Mouse (Mus musculus) neural tube, embryonic 11.5 days (tissue): Measurements from ENCODE around the gene Olfr628. TPM values are rescaled to one million over a fixed set of nuclear protein-coding genes. Genes with fewer than 3 reads are reported as not detected.
"Not testable (repeated sequence)": the region's sequence is repeated elsewhere in the genome, so short reads cannot be mapped to it uniquely, and the experiment has no call there.

Experiments
- ATAC-seq: fragments of 200-750 bp; cut with Nextera tagmentation; 2 replicates; pipeline ENCODE4 v1.8.0; 2017; ENCODE audit warnings: moderate number of reproducible peaks, mild to moderate bottlenecking, moderate TSS enrichment, moderate library complexity; ENCODE audit not compliant: insufficient read depth, low FRiP score, low TSS enrichment
- DNase-seq: peaks from one replicate; pipeline ENCODE4 v3.0.0-alpha.2; 2015; ENCODE audit warnings: low spot score
- H3K27ac ChIP-seq: fragments of 300-500 bp; sonication (generic); 2 replicates; pipeline ENCODE4 v1.5.1; 2014; ENCODE audit warnings: low read depth, mild to moderate bottlenecking, low read length
- H3K27me3 ChIP-seq: fragments of 300-500 bp; sonication (generic); 2 replicates; pipeline ENCODE4 v1.6.1; 2014; ENCODE audit warnings: mild to moderate bottlenecking, low read length, mixed read lengths; ENCODE audit not compliant: control insufficient read depth, insufficient read depth
- H3K36me3 ChIP-seq: fragments of 300-500 bp; sonication (generic); 2 replicates; pipeline ENCODE4 v1.6.1; 2014; ENCODE audit warnings: mild to moderate bottlenecking, low read length, moderate library complexity, mixed read lengths; ENCODE audit not compliant: control insufficient read depth, insufficient read depth
- H3K4me1 ChIP-seq: fragments of 300-500 bp; sonication (generic); 2 replicates; pipeline ENCODE4 v1.6.1; 2014; ENCODE audit warnings: low read length, mixed read lengths; ENCODE audit not compliant: control insufficient read depth, insufficient read depth
- H3K4me2 ChIP-seq: fragments of 300-500 bp; sonication (generic); 2 replicates; pipeline ENCODE4 v1.6.1; 2014; ENCODE audit warnings: low read depth, mild to moderate bottlenecking, moderate library complexity
- H3K4me3 ChIP-seq: fragments of 300-500 bp; sonication (generic); 2 replicates; pipeline ENCODE4 v1.5.1; 2014; ENCODE audit warnings: low read depth, low read length
- H3K9ac ChIP-seq: fragments of 300-500 bp; sonication (generic); 2 replicates; pipeline ENCODE4 v1.6.1; 2014; ENCODE audit warnings: mild to moderate bottlenecking, low read length
- H3K9me3 ChIP-seq: fragments of 300-500 bp; sonication (generic); 2 replicates; pipeline ENCODE4 v1.6.1; 2016; ENCODE audit warnings: low read length; ENCODE audit not compliant: control insufficient read depth
- WGBS: fragments of 180-500 bp; shearing (Covaris S2); extraction: QIAGEN DNeasy Blood & Tissue Kit; methylation state at CpG from one replicate; pipeline ENCODE4 v1.1.7; 2014; 5-methylcytosine and 5-hydroxymethylcytosine counted together
- polyA plus RNA-seq: library from polyadenylated mRNA; unstranded; fragments of >200 nt; fragmentation: Nextera tagmentation; extraction: Ambion mirVana; gene quantifications from 2 replicates; pipeline ENCODE4 v1.2.1, GENCODE M21; 2014

The Olfr628 gene
- polyA plus RNA-seq, 1 experiment from 2014 or later = not detected

- H3K27me3 ChIP-seq, H3K4me1 ChIP-seq, DNase-seq, H3K36me3 ChIP-seq, H3K4me3 ChIP-seq, H3K27ac ChIP-seq, ATAC-seq, H3K9me3 ChIP-seq, H3K4me2 ChIP-seq, H3K9ac ChIP-seq: not testable (repeated sequence)
- WGBS = 91% methylated on average over 6 of the region's 6 CpGs
These were observed 37.5 kb downstream of the Olfr628 start for GRCm38 (mm10) chr7:103767687-103768086.

GRCm38 (mm10) chr7:103771494-103771893, 41.3 kb downstream of the Olfr628 start, which contains the start of gene Olfr69:
Olfr69 (minus strand) TSS chr7:103771594.
- 81% methylated on average over 2 of the region's 2 CpGs for WGBS
- Histone ChIP-seq H3K36me3 (no peaks in the 10 kb centered on the region), H3K4me1 (no peaks in the 10 kb centered on the region), H3K4me2 (no peak within 1 kb of the TSS), H3K4me3 (no peak within 1 kb of the TSS), H3K9ac (no peak within 1 kb of the TSS), H3K9me3 (no peaks in the 10 kb centered on the region), H3K27me3 (no peaks in the 10 kb centered on the region), H3K27ac (no peak within 1 kb of the TSS)
- ATAC-seq = no peak
- no peak for DNase-seq

- H3K4me1 ChIP-seq, H3K4me3 ChIP-seq, H3K27me3 ChIP-seq, H3K9me3 ChIP-seq, ATAC-seq, H3K9ac ChIP-seq, DNase-seq, H3K27ac ChIP-seq, H3K4me2 ChIP-seq, H3K36me3 ChIP-seq: not testable (repeated sequence)
- 91% methylated on average over 2 of the region's 4 CpGs for WGBS
These were observed 47.5 kb downstream of the Olfr628 start for GRCm38 (mm10) chr7:103777652-103778051.

- ATAC-seq (no peak), DNase-seq (no peak)
- Histone ChIP-seq H3K4me1 (no peaks in the 10 kb centered on the region), H3K9ac (no peak within 1 kb of the TSS), H3K27ac (no peak within 1 kb of the TSS), H3K36me3 (no peaks in the 10 kb centered on the region), H3K9me3 (no peaks in the 10 kb centered on the region), H3K27me3 (no peaks in the 10 kb centered on the region), H3K4me2 (no peak within 1 kb of the TSS), H3K4me3 (no peak within 1 kb of the TSS)
- 76% methylated on average over 3 of the region's 3 CpGs for WGBS
These were observed 49.4 kb downstream of the Olfr628 start, which contains the start of gene Olfr68 for GRCm38 (mm10) chr7:103779598-103779997. Olfr68 (minus strand) TSS chr7:103779698.

Other genes starting within 250 kb of the Olfr628 start
- not detected in 2 replicates for gene Olfr609, start 232.3 kb upstream of the Olfr628 start, polyA plus RNA-seq
- gene Olfr610, start 218.3 kb upstream of the Olfr628 start, polyA plus RNA-seq = not detected in 2 replicates
- not detected in 2 replicates for gene Olfr611, start 209.5 kb upstream of the Olfr628 start, polyA plus RNA-seq
- not detected in 2 replicates for gene Olfr612, start 187.7 kb upstream of the Olfr628 start, polyA plus RNA-seq
- not detected in 2 replicates for gene Olfr613, start 182.3 kb upstream of the Olfr628 start, polyA plus RNA-seq
- gene Olfr615, start 174.3 kb upstream of the Olfr628 start, polyA plus RNA-seq = not detected in 2 replicates
- gene Olfr616, start 161.2 kb upstream of the Olfr628 start, polyA plus RNA-seq = not detected in 2 replicates
- not detected in 2 replicates for gene Olfr617, start 157.3 kb upstream of the Olfr628 start, polyA plus RNA-seq
- gene Olfr618, start 140.3 kb upstream of the Olfr628 start, polyA plus RNA-seq = not detected in 2 replicates
- gene Olfr619, start 129.8 kb upstream of the Olfr628 start, polyA plus RNA-seq = not detected in 2 replicates
- not detected in 2 replicates for gene Olfr620, start 117.8 kb upstream of the Olfr628 start, polyA plus RNA-seq
- not detected in 2 replicates for gene Olfr622, start 87.7 kb upstream of the Olfr628 start, polyA plus RNA-seq
- not detected in 2 replicates for gene Olfr623, start 66.7 kb upstream of the Olfr628 start, polyA plus RNA-seq
- gene Olfr624, start 59.2 kb upstream of the Olfr628 start, polyA plus RNA-seq = 0.04 TPM in 2 replicates
- not detected in 2 replicates for gene Olfr625-ps1, start 47.7 kb upstream of the Olfr628 start, polyA plus RNA-seq
- gene Olfr243, start 15.7 kb upstream of the Olfr628 start, polyA plus RNA-seq = not detected in 2 replicates
- not detected in 2 replicates for gene Olfr629, start 14.6 kb downstream of the Olfr628 start, polyA plus RNA-seq
- gene Olfr630, start 27.0 kb downstream of the Olfr628 start, polyA plus RNA-seq = not detected in 2 replicates
- gene Olfr69, start 41.2 kb downstream of the Olfr628 start, polyA plus RNA-seq = not detected in 2 replicates
- not detected in 2 replicates for gene Olfr68, start 49.3 kb downstream of the Olfr628 start, polyA plus RNA-seq
- gene Olfr67, start 61.4 kb downstream of the Olfr628 start, polyA plus RNA-seq = not detected in 2 replicates
- 601 and 630 TPM in 2 replicates for gene Hbb-bt, start 83.6 kb downstream of the Olfr628 start, polyA plus RNA-seq
- gene Hbb-bs, start 97.7 kb downstream of the Olfr628 start, polyA plus RNA-seq = 191 and 252 TPM in 2 replicates
- gene Hbb-bh2, start 110.1 kb downstream of the Olfr628 start, polyA plus RNA-seq = not detected in 2 replicates
- gene Hbb-bh1, start 112.8 kb downstream of the Olfr628 start, polyA plus RNA-seq = 2,034 and 2,085 TPM in 2 replicates
- gene Hbb-y, start 122.8 kb downstream of the Olfr628 start, polyA plus RNA-seq = 8,929 and 9,080 TPM in 2 replicates
- gene Olfr66, start 155.9 kb downstream of the Olfr628 start, polyA plus RNA-seq = not detected in 2 replicates
- gene Olfr64, start 164.1 kb downstream of the Olfr628 start, polyA plus RNA-seq = not detected in 2 replicates
- gene Olfr65, start 173.1 kb downstream of the Olfr628 start, polyA plus RNA-seq = not detected in 2 replicates
- gene Olfr631, start 198.5 kb downstream of the Olfr628 start, polyA plus RNA-seq = not detected in 2 replicates
- not detected in 2 replicates for gene Olfr632, start 204.0 kb downstream of the Olfr628 start, polyA plus RNA-seq
- gene Olfr633, start 214.1 kb downstream of the Olfr628 start, polyA plus RNA-seq = not detected in 2 replicates
- not detected in 2 replicates for gene Olfr635, start 240.8 kb downstream of the Olfr628 start, polyA plus RNA-seq